Mouse (Mus musculus): ENCODE results near the gene Usp2.

Gene Usp2

GRCm38 (mm10) chr9:44046426-44046825 lies 20.4 kb upstream of the Usp2 start:
- ATAC-seq (ENCODE audit: low TSS enrichment), result no peak

GRCm38 (mm10) chr9:44047071-44047470 lies 19.8 kb upstream of the Usp2 start:
- no peak for ATAC-seq (ENCODE audit: low TSS enrichment)

GRCm38 (mm10) chr9:44047571-44048490 lies 19.0 kb upstream of the Usp2 start:
- ATAC-seq (ENCODE audit: low TSS enrichment), result no peak

- ATAC-seq (ENCODE audit: low TSS enrichment), result peak; percentile 69
These were observed 18.1 kb upstream of the Usp2 start for GRCm38 (mm10) chr9:44048541-44049380.

- no peak for ATAC-seq (ENCODE audit: low TSS enrichment)
These were observed 17.2 kb upstream of the Usp2 start for GRCm38 (mm10) chr9:44049381-44050165.

GRCm38 (mm10) chr9:44052855-44053254 lies 14.0 kb upstream of the Usp2 start:
- no peak for ATAC-seq (ENCODE audit: low TSS enrichment)

- no peak for ATAC-seq (ENCODE audit: low TSS enrichment)
These were observed 12.9 kb upstream of the Usp2 start for GRCm38 (mm10) chr9:44053936-44054335.

- ATAC-seq (ENCODE audit: low TSS enrichment), result no peak; the same call in 1 of the 2 replicates
These were observed 8.2 kb upstream of the Usp2 start for GRCm38 (mm10) chr9:44058606-44059005.

GRCm38 (mm10) chr9:44065177-44065576 lies 1.6 kb upstream of the Usp2 start:
- no peak for ATAC-seq (ENCODE audit: low TSS enrichment)

- peak; percentile 20 for ATAC-seq (ENCODE audit: low TSS enrichment)
These were observed 579 bp downstream of the Usp2 start for GRCm38 (mm10) chr9:44067241-44067959.

GRCm38 (mm10) chr9:44067960-44068330 lies 1.1 kb downstream of the Usp2 start:
- ATAC-seq (ENCODE audit: low TSS enrichment), result no peak

GRCm38 (mm10) chr9:44069252-44069651 lies 2.4 kb downstream of the Usp2 start:
- ATAC-seq (ENCODE audit: low TSS enrichment), result no peak

- ATAC-seq (ENCODE audit: low TSS enrichment), result no peak
These were observed 3.5 kb downstream of the Usp2 start for GRCm38 (mm10) chr9:44070113-44070843.

GRCm38 (mm10) chr9:44070844-44071231 lies 4.0 kb downstream of the Usp2 start:
- ATAC-seq (ENCODE audit: low TSS enrichment), result no peak

GRCm38 (mm10) chr9:44071914-44072598 lies 5.2 kb downstream of the Usp2 start:
- ATAC-seq (ENCODE audit: low TSS enrichment), result peak; percentile 22

GRCm38 (mm10) chr9:44072599-44072915 lies 5.7 kb downstream of the Usp2 start:
- peak; percentile 28; the same call in 1 of the 2 replicates for ATAC-seq (ENCODE audit: low TSS enrichment)

GRCm38 (mm10) chr9:44073115-44073514 lies 6.3 kb downstream of the Usp2 start:
- no peak for ATAC-seq (ENCODE audit: low TSS enrichment)

GRCm38 (mm10) chr9:44074395-44075275 lies 7.8 kb downstream of the Usp2 start:
- ATAC-seq (ENCODE audit: low TSS enrichment), result no peak
